Mouse (Mus musculus): ENCODE data around the gene Tspan14.

Gene Tspan14

DNA sequence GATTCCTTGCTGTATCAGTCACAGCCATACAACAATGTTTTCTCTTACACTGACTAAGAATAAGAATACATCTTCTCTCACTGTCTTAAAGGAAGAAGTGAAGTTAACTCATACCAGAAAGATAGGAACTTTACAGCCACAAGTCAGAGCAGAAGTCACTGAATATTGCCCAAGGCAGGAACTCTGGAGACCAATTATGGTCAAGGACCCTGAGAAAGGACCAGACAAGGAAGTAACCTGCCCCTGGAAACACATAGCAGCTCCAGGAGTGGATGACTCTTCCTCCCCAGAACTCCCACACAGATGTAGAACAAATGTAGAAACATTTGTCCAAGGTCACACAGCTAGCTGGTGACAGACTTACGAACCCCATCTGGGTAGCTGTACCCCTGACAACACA lies 45.4 kb downstream of the Tspan14 start:
- intact Hi-C loops (cut with DNase I): no loop called here

DNA sequence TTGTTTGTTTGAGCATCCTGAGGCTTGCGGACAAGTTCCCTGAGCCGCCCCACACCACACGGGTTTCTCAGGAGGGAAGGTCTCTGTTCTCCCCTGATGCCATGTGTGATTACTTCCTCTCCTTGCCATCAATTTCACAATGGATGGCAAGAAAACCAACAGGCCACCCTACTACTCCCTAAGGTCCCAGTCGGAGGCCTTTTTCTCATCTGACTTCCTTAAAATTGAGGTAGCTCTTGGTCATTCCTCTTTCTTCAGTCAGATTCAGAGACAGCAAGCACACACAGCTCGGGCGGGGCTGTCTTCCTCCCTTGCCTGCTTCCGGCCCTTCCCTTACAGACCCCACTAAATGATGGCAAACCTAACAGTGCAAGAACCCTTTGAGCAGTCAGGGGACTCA lies 47.1 kb downstream of the Tspan14 start:
- intact Hi-C loops (cut with DNase I): no loop called here

DNA sequence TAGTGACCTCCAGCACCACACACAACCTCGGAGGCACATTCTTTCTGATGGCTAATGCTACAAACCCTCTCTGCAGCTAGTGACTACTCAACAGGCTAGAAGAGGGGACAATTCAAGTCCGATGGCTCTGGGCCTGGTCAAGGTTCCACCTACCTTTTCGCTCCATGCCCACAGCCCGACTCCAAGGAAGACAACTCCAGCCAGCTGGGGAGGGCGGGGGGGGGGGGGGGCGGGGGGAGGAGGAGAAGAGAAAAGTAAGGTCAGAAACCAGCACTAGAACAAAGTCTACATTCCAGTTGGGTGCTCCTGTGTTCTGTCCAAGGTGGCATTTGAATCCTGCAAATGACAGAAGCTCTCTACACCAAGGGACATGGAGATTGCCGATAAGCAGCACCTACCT lies 48.1 kb downstream of the Tspan14 start:
- intact Hi-C loops (cut with DNase I): no loop called here

DNA sequence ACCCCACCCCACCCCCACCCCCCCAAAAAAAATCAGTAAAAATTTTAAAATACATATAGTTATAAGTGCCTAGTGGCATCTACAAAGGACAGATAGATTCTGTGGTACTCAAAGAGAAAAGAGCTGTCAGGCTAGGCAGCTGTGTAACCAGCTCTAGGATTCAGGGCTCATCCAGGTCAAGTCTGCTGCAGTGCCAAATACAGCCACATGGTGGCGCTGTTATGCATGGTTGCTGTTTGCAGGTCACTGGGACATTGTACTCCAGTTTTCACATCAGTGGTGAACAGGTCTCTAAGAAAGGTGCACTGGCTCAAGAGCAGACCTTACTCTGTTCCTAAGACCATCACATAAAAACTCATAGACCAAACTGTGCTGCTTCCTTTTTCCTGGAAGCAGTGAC lies 49.0 kb downstream of the Tspan14 start:
- intact Hi-C loops (cut with DNase I): loop anchor here (1.0 to 2.0 kb wide), 2 partner anchors 58 to 117 kb away; no protein-coding TSS in a partner anchor

DNA sequence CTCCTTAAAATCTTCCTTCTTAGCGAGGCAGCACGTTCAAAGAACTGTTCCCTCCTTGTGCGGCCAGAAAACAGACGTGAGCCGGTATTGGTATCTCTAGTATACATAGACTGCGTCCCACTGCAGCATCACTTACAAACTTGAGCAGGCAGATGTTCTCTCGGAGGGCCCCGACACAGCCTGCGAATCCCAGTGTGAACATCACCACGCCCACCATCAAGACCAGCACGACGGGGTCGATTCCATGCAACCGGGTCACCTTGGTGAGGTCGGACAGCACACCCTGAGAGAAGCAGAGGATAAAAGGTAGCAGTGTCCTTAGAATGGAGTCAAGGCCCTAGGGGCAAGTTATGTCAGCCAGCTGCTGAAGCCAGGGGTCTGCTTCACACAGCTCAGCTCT lies 49.9 kb downstream of the Tspan14 start:
- intact Hi-C loops (cut with DNase I): loop anchor here (1.0 to 2.0 kb wide), 2 partner anchors 59 to 118 kb away; no protein-coding TSS in a partner anchor

DNA sequence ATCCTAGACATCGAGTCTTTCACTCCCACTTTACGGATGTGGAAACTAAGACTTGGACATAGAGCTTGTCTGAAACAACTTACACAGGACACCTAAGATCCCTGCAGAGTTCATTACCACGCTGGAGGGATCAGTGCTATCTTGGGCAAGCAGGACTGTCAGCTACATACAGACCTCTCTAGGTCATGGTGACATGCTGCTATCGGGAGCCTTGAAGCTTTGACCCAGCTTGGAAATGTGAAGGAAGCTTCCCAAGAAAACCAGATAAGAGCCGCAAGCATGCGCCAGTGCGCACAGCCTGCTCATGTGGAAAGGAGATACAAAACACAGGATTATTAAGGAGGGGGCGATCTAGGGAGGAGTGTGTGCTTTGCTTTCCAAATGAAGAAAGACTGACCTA lies 50.8 kb downstream of the Tspan14 start:
- intact Hi-C loops (cut with DNase I): loop anchor here (2.0 kb wide), 1 partner anchor 119 kb away; no protein-coding TSS in a partner anchor

DNA sequence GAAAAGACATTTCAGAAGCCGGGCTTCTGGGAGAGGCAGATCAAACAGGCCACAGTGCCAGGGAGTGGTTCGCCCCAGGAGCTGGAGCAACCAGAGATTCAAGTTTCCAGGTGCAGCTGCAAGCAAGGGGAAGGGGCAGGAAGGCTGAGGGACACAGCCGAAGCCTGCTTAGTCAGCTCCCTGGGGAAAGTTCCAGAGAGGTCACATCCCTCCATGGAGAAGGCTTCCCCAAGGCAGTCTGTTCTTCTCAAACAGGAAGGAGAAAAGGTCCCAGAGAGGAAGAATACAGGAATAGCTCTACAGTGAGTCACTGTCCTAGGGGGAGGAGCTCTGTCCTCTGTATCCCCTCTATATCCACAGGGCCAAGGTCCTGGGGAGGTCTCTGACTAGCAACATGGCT lies 51.9 kb downstream of the Tspan14 start:
- intact Hi-C loops (cut with DNase I): loop anchor here (5.0 kb wide), 1 partner anchor 113 kb away; no protein-coding TSS in a partner anchor

DNA sequence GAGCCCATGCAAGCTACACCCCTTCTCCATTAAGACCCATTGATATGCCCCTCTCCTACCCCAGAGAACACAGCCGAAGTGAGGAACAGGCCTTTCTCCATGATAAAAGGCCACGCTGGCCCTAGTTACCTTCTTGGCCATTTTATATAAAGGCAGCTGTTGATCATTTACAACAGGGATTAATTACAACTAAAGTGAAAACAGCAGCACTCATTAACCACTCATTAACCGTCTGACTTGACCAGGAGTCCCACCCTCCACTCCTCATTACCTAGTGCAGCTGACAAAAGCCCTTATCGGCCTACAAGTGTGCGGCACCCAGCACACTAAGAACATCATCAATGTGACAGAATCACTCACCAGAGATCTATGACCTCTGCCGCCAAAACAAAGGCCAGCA lies 52.9 kb downstream of the Tspan14 start:
- intact Hi-C loops (cut with DNase I): loop anchor here (5.0 kb wide), 1 partner anchor 114 kb away; no protein-coding TSS in a partner anchor

DNA sequence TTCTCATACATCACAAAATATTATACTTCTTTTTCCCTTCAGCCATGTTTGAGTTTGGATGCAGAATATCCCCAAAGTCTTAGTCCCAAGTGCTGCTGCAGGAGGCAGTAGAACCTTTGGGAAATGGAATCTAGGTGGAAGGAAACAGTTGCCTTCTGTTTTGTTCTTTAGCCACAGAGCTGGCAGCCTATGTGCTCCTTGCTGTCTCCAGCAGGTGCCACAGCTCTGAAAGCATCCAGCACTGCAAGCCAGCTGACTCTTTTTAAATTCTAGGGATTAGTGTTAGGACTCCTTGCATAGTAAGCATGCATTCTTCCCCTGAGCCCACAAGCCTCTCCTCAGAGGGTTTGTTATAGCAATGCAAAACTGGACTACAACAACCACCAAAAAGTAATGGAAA lies 55.1 kb downstream of the Tspan14 start:
- intact Hi-C loops (cut with DNase I): loop anchor here (5.0 kb wide), 1 partner anchor 116 kb away; no protein-coding TSS in a partner anchor

DNA sequence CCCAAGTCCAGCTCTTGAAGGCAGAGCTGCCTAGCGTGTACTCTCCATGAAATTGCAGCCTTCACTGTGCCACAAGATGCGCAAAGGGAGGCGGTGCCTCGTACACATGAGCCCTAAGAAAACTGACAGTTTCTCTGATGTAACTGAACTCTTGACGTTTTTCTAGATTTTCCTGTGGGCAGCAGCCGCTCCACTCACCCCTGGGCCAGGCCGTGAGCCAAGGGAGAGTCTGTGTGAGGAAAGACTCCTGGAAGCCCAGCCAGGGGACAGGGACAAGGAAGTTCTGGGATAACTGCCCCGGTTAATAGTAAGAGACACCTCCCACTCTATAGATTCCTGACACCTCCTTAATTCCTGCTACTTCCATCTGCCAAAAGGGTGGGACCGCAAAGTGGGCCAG lies 57.8 kb downstream of the Tspan14 start:
- intact Hi-C loops (cut with DNase I): no loop called here

DNA sequence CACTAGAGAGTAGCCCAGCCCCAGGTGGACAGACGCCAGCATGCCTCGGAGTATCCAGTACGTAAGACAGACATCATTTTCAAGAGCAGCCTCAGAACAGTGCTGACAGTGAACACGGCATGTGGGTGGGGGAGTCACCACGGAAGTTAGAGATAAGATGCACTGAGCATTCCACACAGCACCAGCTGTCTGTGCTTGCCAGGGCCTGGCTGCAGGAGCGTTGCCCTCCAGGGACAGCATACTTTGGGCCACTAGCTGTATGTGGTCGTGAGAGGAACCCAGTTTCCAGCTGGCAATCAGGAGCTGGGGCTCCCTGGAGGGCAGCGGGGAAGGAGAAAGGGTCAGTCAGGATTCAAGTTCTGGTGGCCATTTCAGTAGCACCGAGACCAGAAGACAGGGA lies 59.8 kb downstream of the Tspan14 start:
- intact Hi-C loops (cut with DNase I): no loop called here

DNA sequence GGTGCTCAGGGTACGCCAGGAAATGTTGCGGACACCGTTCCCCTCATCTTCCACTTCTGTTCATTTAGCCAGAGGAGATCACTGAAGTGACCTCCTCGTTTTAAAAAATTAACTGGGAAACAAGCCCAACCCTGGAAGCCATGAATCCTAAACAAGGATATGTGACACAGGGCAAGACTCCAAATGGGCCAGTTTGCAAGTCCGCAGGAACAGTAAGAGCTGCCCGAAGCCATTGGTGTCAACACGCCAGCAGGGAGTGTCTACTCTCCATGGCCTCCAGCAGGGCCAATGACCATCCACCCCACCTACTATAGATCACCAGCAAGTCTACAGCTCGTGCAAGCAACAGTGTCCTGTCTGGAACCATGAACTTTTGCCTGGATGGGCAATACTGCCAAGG lies 60.8 kb downstream of the Tspan14 start:
- intact Hi-C loops (cut with DNase I): no loop called here

DNA sequence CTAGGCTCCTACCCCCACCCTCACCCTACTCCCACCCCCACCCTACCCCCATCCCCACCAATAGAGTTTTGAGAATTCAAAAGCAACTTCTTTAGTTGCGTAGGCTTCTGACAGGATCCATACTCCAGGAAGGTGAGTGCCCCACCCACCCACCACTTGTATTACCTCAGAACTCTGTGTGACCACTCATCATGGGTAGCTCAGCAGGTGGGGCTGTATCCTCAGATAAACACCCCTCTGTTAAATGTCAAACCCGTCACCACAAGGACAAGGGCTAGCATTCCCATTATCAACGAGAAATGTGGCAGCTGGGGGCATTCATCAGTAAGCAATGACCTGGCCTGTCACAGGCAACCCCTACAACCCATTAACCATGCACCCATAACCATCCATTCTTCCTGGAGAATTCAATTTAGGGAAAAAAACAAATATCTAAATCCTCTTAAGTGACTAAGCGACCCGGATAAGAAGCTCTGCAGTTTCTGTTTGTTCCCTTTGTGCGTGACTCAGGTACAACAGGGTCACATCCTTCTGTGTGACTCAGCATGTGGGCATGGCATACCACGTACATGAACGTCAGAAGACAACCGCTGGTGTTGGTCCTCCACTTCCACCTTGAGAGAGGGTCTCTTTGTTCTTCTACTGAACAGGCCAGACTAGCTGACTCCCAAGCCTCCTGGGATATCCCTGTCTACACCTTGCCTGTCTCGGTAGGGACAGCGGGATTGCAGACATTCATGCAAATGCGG lies 64.1 kb downstream of the Tspan14 start:
- intact Hi-C loops (cut with DNase I): no loop called here

DNA sequence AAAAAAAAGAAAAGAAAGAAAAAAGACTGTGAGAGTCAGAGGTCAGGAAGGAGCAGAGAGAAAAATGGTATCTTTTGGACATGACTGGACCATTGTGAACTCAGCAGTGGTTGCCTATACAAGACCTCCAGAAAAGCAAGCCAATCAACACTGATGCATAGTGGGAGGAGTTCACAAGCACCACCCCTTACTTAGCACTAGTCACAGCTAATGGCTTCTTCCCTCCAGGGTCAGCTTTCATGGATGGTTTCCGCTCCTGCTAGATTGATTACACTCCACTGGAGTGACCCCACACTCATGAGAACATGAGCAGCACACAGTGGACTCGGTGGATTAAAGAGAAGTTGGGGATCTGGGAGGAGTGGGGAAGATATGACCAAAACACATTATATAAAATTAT lies 66.3 kb downstream of the Tspan14 start:
- intact Hi-C loops (cut with DNase I): no loop called here

DNA sequence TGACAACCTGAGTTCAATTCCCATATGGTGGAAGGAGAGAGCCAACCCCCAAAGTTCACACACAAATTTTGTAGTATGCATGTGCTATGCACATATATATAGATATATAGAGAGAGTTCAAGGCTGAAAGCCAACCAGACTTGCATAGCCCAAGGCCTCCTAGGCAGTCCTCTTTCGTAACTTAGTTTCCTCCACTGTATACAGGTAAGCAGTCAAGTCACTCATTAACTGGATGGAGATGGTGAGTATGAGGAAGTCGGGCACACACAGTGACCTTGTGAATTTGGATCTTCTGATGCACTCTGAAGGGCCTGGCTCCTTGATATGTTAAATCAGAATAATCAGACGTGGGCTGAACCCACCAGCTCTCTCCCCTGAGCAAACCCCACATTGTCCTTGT lies 68.7 kb downstream of the Tspan14 start:
- intact Hi-C loops (cut with DNase I): loop anchor here (10.0 kb wide), 1 partner anchor 1363 kb away; no protein-coding TSS in a partner anchor

DNA sequence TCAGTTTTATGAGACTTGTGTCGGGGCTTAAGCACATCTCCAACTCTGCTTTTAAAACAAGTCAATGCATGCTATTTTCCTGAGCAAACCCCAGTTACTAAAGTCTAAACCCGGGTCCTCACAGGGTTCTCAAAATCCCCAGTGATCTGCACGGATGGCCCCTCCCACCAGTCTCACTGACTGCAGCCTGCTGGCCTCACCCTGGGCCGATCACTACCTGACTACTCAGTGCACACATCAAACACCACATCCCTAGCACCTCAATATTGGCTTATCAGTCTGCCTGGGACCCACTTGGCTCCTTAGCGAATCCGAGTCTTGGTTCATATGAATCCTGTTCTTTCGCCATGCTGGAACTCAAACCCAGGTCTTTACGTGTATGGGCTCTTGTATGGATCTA lies 70.9 kb downstream of the Tspan14 start:
- intact Hi-C loops (cut with DNase I): loop anchor here (10.0 kb wide), 1 partner anchor 1361 kb away; no protein-coding TSS in a partner anchor

DNA sequence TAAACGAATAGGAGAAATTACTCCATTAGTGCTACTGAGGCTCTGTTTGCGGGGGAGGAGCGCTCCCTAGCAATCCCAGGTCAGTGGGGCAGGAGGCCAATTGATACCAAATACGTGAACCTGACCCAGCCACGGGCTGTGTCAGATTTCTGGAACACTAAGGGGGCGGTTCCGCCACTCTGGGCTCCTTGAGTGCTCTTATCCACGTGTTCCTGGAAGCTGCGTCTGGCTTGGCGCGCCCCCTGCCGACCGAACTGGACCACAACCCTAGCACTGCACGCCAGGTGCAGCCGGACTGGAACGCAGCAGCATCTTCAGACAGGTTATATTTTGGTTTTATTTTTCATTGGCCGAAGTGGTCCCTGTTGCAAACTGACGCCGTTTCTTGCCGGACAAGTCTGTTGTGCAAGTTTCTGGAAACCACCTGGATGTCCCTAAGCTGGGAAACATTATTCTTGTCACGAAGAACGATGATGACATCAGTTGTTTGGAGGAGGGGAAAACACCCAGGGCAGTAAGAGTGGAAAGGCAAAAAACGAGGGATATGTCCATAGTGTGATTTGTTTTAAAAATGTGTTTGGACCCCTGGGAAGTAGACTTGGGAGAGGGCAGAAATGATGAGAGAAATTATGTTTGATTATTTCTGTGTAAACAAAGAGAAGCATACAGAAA lies 71.9 kb downstream of the Tspan14 start:
- intact Hi-C loops (cut with DNase I): loop anchor here (10.0 kb wide), 1 partner anchor 1360 kb away; no protein-coding TSS in a partner anchor

DNA sequence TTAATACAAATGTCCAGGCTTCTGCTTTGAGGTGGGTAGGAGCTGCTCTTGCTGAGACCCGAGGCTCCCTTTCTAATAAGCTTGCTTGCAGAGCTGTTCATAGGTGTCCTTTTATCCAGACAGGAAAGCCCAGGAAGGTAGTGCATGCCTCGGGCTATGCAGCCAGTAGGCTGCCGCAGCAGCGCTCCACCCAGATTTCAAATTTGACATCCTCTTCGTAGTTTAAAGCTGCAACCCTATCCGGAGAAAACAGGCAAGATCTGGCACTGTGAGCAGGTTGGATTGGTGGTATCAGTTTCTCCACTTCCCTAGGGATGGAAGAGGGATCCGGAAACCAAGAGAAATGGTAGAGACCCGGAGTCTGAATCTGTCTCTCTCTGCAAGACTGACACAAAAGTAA lies 72.7 kb downstream of the Tspan14 start:
- intact Hi-C loops (cut with DNase I): loop anchor here (10.0 kb wide), 1 partner anchor 1359 kb away; no protein-coding TSS in a partner anchor

DNA sequence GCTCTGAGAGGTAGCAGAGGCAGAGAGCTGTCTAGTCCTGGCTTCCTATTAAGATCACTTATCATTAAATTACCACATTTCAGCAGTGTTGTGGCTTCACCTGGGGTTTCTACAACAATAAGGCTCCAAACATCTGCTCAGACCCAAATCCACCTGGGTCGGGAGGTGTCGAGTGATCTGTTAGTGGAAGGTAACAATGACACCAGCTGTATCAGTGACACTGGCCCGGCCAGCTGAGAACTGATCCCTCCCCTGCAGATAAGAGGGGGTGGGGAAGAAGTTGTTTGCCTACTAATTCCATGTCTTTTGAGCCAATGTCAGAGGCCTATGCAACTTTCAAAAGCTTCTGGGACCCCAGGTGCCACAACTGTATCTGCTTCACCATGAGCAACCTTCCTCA lies 73.4 kb downstream of the Tspan14 start, which contains the start of gene Sh2d4b:
Gene Sh2d4b (minus strand): TSS at position 71 of the 400 bp plus-strand sequence.
- intact Hi-C loops (cut with DNase I): loop anchor here (10.0 kb wide), 1 partner anchor 1358 kb away; no protein-coding TSS in a partner anchor

DNA sequence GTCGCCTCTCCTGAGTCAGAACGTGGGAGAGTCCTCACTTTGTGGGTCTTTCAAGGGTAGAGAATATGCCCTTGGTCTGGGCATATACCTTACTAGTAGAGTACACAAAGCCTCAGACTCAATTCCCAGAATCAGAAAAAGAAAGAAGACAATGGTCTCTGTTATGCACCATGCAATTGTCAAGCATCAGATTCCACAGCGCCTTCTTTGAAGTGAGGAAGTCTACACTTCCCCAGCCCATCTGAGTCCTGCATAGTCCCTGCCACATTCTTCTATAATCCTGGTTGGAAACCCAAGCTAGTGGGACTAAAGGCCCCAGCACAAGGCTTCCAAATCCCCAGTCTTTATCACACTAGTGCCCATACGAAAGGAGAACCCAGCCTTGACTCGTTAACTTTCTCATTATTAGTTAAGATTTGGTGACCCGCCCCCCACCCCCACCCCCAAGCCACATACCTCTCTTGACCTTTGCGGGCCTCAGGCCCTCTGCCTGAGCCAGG lies 74.2 kb downstream of the Tspan14 start:
- intact Hi-C loops (cut with DNase I): loop anchor here (10.0 kb wide), 1 partner anchor 1358 kb away; no protein-coding TSS in a partner anchor

DNA sequence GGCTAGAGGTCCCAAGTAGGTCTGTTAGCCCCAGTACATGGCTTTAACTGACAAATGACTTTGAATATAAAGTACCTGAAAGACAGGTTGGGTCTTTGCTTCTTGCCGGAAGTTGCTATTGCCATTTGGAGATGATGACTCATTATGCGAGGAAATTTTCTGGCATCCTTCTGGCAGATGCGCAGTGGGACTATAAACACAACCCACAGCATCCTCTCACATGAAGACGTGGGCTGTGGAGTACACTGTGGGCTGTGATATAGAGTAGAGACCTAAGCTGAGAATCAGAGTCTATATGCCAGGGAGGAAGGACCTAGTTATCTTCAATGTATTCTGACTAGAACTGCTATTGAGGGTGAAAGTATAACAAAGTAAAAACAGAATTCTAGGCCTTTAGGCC lies 75.1 kb downstream of the Tspan14 start:
- intact Hi-C loops (cut with DNase I): loop anchor here (10.0 kb wide), 1 partner anchor 1357 kb away; no protein-coding TSS in a partner anchor

DNA sequence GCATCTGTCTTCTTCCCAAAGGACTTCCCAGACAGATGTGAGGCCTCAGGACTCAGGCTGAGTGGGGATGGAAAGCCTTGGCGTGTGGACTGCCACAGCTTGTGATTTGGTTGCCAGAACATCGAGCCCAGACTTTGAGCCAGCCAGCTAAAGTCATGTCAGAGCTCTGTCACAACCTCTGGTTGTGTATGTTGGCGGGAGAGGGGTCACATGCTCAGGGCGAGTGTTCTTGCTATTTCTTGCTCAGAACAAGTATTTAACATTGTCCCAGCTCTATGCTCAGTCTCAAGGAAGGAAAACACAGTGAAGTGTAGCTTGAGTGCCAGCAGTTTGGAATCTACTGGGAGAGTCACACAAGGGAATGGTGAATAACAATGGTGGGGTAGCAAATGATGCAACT lies 76.9 kb downstream of the Tspan14 start:
- intact Hi-C loops (cut with DNase I): loop anchor here (10.0 kb wide), 1 partner anchor 1355 kb away; no protein-coding TSS in a partner anchor

All from adrenal gland (tissue).